Mouse (Mus musculus): ENCODE measurements around the gene Il31.

DNA sequence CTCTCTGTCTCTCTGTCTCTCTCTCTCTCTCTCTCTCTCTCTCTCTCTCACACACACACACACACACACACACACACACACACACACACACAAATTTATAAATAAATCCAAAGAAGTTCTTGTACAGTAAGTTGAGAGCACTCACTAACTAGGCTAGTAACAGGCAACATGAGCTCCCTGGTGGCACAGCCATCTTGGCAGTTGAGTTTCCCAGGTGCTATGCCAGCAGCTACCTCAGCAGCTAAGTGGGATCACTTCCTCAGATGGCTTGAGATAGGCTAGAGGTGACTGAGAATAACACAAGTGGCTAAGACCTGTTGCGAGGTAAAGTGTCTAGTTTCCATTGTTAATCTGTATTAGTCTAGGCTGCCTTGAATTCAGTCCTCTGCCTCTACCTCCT is 50.0 kb downstream of the Il31 start:
- no peak for TF ChIP-seq POLR2A (IDR thresholded peaks at IDR 0.05; ENCODE audit: borderline replicate concordance, extremely low read depth, insufficient read depth, insufficient read length, poor library complexity, severe bottlenecking)
- TF ChIP-seq CTCF (IDR thresholded peaks at IDR 0.05; ENCODE audit: borderline replicate concordance, extremely low read depth, insufficient read depth, insufficient read length): no peak

Measured in brain, embryonic 14.5 days (tissue).